Mouse (Mus musculus): Measurements from ENCODE around the gene Drc1.

Drc1 gene

DNA sequence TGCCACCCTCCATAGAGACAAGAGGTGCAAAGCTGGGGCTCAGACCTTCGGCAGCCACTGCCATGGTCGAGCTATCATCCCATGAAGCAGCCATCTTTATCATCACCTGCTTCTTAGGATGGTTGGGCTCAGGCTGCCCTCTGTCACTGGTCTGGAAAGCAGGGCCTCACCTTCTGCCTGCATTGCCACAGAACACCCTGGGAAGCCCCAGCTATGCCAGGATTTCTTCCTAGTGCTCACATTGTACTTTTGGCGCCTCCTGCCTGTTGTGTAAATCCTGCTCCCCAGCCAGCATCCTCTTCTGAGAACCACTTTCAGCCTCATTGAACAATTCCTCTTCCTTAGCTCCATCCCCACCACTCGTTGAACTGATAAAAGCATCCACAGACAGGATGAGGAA, 134.7 kb downstream of the Drc1 start:
- DNase-seq (ENCODE audit: low read depth, low spot score) = no peak
